Mouse (Mus musculus) spleen, adult 2 months (tissue): ENCODE results near the gene Cep170.

Experiments used
- CTCF ChIP-seq: fragments of 200-500 bp; IDR thresholded peaks from 2 replicates; pipeline ENCODE4 v1.5.1; 2011; ENCODE audit warnings: mild to moderate bottlenecking, inconsistent platforms; ENCODE audit not compliant: insufficient read depth, insufficient read length, insufficient replicate concordance; ENCODE audit errors: extremely low read depth
- POLR2A ChIP-seq: fragments of 200-500 bp; IDR thresholded peaks from 2 replicates; pipeline ENCODE4 v1.6.1; 2011; ENCODE audit warnings: low read depth, low read length, inconsistent platforms

DNA sequence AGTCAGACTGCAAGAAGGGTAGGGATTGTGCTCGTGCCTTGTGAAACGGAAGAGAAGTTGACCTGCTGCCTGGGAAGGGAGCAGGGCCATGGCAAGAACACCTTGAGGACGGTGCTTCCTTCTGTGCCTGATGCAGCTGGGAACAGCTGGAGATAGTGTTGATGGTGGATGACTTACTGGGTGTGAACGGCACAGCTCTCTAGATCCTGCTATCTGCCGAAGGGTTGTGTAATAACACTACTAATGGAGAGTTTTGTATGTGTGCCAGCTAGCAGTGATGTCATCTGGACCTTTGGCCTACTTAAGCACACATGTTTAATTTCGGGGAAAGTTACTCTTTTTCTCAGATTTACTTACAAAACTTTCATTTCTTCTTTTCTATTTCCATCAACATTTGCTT is 4.9 kb upstream of the Cep170 start:
- no peak for TF ChIP-seq CTCF
- no peak for TF ChIP-seq POLR2A
